13 mouse cellular contexts compared by ENCODE assay signal in the genomic region with DNA sequence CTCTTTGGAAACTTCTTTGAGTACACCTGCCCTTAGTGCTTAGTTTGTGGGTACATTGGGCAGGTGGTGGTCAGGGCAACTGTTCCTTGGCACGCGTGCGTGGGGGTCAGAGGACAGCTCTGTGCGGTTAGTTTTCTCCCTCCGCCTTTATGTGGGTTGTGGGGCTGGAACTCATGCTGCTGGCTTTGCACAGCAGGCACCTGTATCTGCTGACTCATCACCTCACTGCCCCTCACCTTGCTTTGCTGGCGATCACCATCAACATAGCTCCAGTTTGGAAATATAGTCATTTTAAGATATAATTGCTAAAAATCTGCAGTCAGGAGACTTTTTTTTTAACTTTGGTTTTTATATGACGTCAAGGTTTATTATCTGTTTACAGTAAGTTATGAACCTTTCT. TPM values are rescaled to one million over a fixed set of nuclear protein-coding genes. Genes with fewer than 3 reads are reported as not detected.
A peak's percentile ranks its signal among the peaks of the same experiment; 100 is the strongest.
DNase-seq lines count a peak whose midpoint lies in the region; ATAC-seq and TF ChIP-seq lines count a peak whose summit lies in the region.
"Had no signal": no experiment of that assay in that cellular context is flagged by ENCODE, and none has a peak within 500 bp of the region (broad histone marks: within the 10 kb centered on the region; RNA-seq: fewer than 3 reads in every experiment).

No protein-coding gene starts in this region.

- no peaks in the 10 kb centered on the region for H3K36me3 ChIP-seq in kidney, embryonic 14.5 days (ENCODE audit: control insufficient read depth, insufficient read depth, low read length)
- H3K36me3 ChIP-seq in hindbrain, embryonic 13.5 days = no peaks in the 10 kb centered on the region
- no peaks in the 10 kb centered on the region for H3K36me3 ChIP-seq in midbrain, postnatal 0 days (ENCODE audit: insufficient read depth, low read length)
- H3K36me3 ChIP-seq: embryonic facial prominence, embryonic 12.5 days; forebrain, embryonic 15.5 days; liver, embryonic 13.5 days had no signal

- H3K9me3 ChIP-seq in kidney, embryonic 14.5 days (ENCODE audit: control insufficient read depth, low read length) = no peaks in the 10 kb centered on the region
- no peaks in the 10 kb centered on the region for H3K9me3 ChIP-seq in hindbrain, embryonic 13.5 days
- H3K9me3 ChIP-seq in midbrain, postnatal 0 days (ENCODE audit: low read length) = no peaks in the 10 kb centered on the region
- H3K9me3 ChIP-seq: embryonic facial prominence, embryonic 12.5 days; forebrain, embryonic 15.5 days; liver, embryonic 13.5 days had no signal

- no peak overlapping the region for H3K27ac ChIP-seq in kidney, embryonic 14.5 days (ENCODE audit: low read depth, low read length)
- H3K27ac ChIP-seq in hindbrain, embryonic 13.5 days = no peak overlapping the region
- no peak overlapping the region for H3K27ac ChIP-seq in midbrain, postnatal 0 days (ENCODE audit: low read depth, low read length)
- H3K27ac ChIP-seq: embryonic facial prominence, embryonic 12.5 days; forebrain, embryonic 15.5 days; liver, embryonic 13.5 days had no signal

- peak overlapping the region; percentile 93; the same call in 1 of the 2 replicates for H3K4me2 ChIP-seq in kidney, embryonic 14.5 days (replicated peaks; ENCODE audit: low read depth, low read length)
- H3K4me2 ChIP-seq in hindbrain, embryonic 13.5 days = peak overlapping the region; percentile 84
- H3K4me2 ChIP-seq in midbrain, postnatal 0 days (ENCODE audit: low read depth, low read length, poor library complexity, severe bottlenecking) = peak overlapping the region; percentile 82; the same call in 1 of the 2 replicates
- H3K4me2 ChIP-seq: liver, embryonic 13.5 days had no signal

- no peak for DNase-seq in kidney, postnatal 4 days
- peak; percentile 55 for DNase-seq in ES-CJ7 (ENCODE audit: low read depth, low spot score)
- DNase-seq in midbrain, postnatal 0 days (ENCODE audit: low spot score) = no peak
- DNase-seq in adrenal gland, postnatal 25 days = no peak
- no peak for DNase-seq in adrenal gland, postnatal 10 days
- DNase-seq in gastrocnemius, postnatal 25 days = no peak
- DNase-seq: gastrocnemius, postnatal 10 days; liver, embryonic 13.5 days; right cerebral cortex, postnatal 14 days had no signal

- no peak for TF ChIP-seq CTCF in midbrain, postnatal 0 days (IDR thresholded peaks at IDR 0.05)

- peaks cover 3% of the 10 kb centered on the region; the same call in 1 of the 2 replicates for H3K4me1 ChIP-seq in kidney, embryonic 14.5 days (ENCODE audit: control insufficient read depth, insufficient read depth, low read length)
- H3K4me1 ChIP-seq in hindbrain, embryonic 13.5 days (replicated peaks) = peaks cover 29% of the 10 kb centered on the region
- peaks cover 9% of the 10 kb centered on the region; the same call in 1 of the 2 replicates for H3K4me1 ChIP-seq in midbrain, postnatal 0 days (ENCODE audit: insufficient read depth, low read length)

- H3K9ac ChIP-seq in kidney, embryonic 14.5 days (ENCODE audit: low read depth, low read length) = no peak overlapping the region
- no peak overlapping the region for H3K9ac ChIP-seq in hindbrain, embryonic 13.5 days
- no peak overlapping the region for H3K9ac ChIP-seq in midbrain, postnatal 0 days (replicated peaks; ENCODE audit: low read length, poor library complexity, severe bottlenecking)
- H3K9ac ChIP-seq: embryonic facial prominence, embryonic 12.5 days; forebrain, embryonic 15.5 days; liver, embryonic 13.5 days had no signal

- ATAC-seq in kidney, embryonic 14.5 days (ENCODE audit: low FRiP score, low TSS enrichment) = no peak
- no peak for ATAC-seq in hindbrain, embryonic 13.5 days (ENCODE audit: low FRiP score)
- no peak for ATAC-seq in midbrain, postnatal 0 days (ENCODE audit: low FRiP score)
- ATAC-seq: forebrain, embryonic 15.5 days had no signal

- no peaks in the 10 kb centered on the region; the same call in 1 of the 2 replicates for H3K27me3 ChIP-seq in kidney, embryonic 14.5 days (ENCODE audit: control insufficient read depth, insufficient read depth, low read length)
- no peaks in the 10 kb centered on the region for H3K27me3 ChIP-seq in hindbrain, embryonic 13.5 days
- H3K27me3 ChIP-seq in midbrain, postnatal 0 days (ENCODE audit: insufficient read depth, low read length) = no peaks in the 10 kb centered on the region
- H3K27me3 ChIP-seq: embryonic facial prominence, embryonic 12.5 days; forebrain, embryonic 15.5 days had no signal

- H3K4me3 ChIP-seq in kidney, embryonic 14.5 days (ENCODE audit: low read length) = no peak overlapping the region; the same call in 1 of the 2 replicates
- H3K4me3 ChIP-seq in hindbrain, embryonic 13.5 days = peak overlapping the region; percentile 71
- H3K4me3 ChIP-seq in midbrain, postnatal 0 days (ENCODE audit: low read depth, low read length) = no peak overlapping the region
- H3K4me3 ChIP-seq: liver, embryonic 13.5 days had no signal

- WGBS in kidney, embryonic 14.5 days = 93% methylated on average over 7 of the region's 7 CpGs
- WGBS in hindbrain, embryonic 13.5 days = 94% methylated on average over 7 of the region's 7 CpGs
- WGBS in midbrain, postnatal 0 days = 96% methylated on average over 7 of the region's 7 CpGs

RNA-seq across cellular contexts. Expression of a gene that starts 2.0 kb away (rescaled TPM):
- 49.1 and 70.7 TPM in 2 replicates for polyA plus RNA-seq in kidney, embryonic 14.5 days (2014; fragmentation: Nextera tagmentation; extraction: Ambion mirVana)
- 47.8 and 50.5 TPM in 2 replicates for polyA plus RNA-seq in hindbrain, embryonic 13.5 days (2015; fragmentation: Nextera tagmentation; extraction: Ambion mirVana)
- total RNA-seq in midbrain, postnatal 0 days (2014; rRNA removed) = 49.6 and 52.7 TPM in 2 replicates
- 33.7 and 36.8 TPM in 2 replicates for polyA plus RNA-seq in midbrain, postnatal 0 days (2015; fragmentation: Nextera tagmentation; extraction: Ambion mirVana)
- total RNA-seq in adrenal gland, postnatal 25 days (2021) = 18.0 and 18.6 TPM in 2 replicates
- total RNA-seq in adrenal gland, postnatal 10 days (2021) = 10 to 100 TPM; 39.3 to 44.8 TPM
- total RNA-seq in gastrocnemius, postnatal 25 days (2021) = 10 to 100 TPM in 1 of 2 experiments, 1 to 10 TPM in 1; 10.0 to 13.0 TPM
